Mouse (Mus musculus) forebrain, embryonic 15.5 days (tissue): Measurements from ENCODE around the gene Riok1. TPM values are rescaled to one million over a fixed set of nuclear protein-coding genes. Genes with fewer than 3 reads are reported as not detected.

Source experiments
- ATAC-seq: fragments of 200-750 bp; cut with Nextera tagmentation; replicated peaks from 2 replicates; pipeline ENCODE4 v1.8.0; 2017; ENCODE audit warnings: mild to moderate bottlenecking, moderate TSS enrichment, moderate library complexity
- H3K27ac ChIP-seq: fragments of 300-500 bp; sonication (generic); replicated peaks from 2 replicates; pipeline ENCODE4 v1.5.1; 2015; ENCODE audit warnings: mild to moderate bottlenecking, inconsistent platforms
- H3K27me3 ChIP-seq: fragments of 300-500 bp; sonication (generic); 2 replicates; pipeline ENCODE4 v1.6.1; 2015; ENCODE audit warnings: inconsistent platforms
- H3K36me3 ChIP-seq: fragments of 300-500 bp; sonication (generic); 2 replicates; pipeline ENCODE4 v1.6.1; 2015; ENCODE audit warnings: mild to moderate bottlenecking, inconsistent platforms
- H3K4me1 ChIP-seq: fragments of 300-500 bp; sonication (generic); 2 replicates; pipeline ENCODE4 v1.6.1; 2015; ENCODE audit warnings: inconsistent platforms
- H3K4me2 ChIP-seq: fragments of 300-500 bp; sonication (generic); replicated peaks from 2 replicates; pipeline ENCODE4 v1.6.1; 2015; ENCODE audit warnings: mild to moderate bottlenecking, inconsistent platforms
- H3K4me3 ChIP-seq: fragments of 300-500 bp; sonication (generic); 2 replicates; pipeline ENCODE4 v1.5.1; 2015; ENCODE audit warnings: mild to moderate bottlenecking, inconsistent platforms
- H3K9ac ChIP-seq: fragments of 300-500 bp; sonication (generic); replicated peaks from 2 replicates; pipeline ENCODE4 v1.6.1; 2015; ENCODE audit warnings: mild to moderate bottlenecking, inconsistent platforms
- H3K9me3 ChIP-seq: fragments of 300-500 bp; sonication (generic); 2 replicates; pipeline ENCODE4 v1.6.1; 2016; ENCODE audit warnings: inconsistent platforms
- WGBS: fragments of 180-500 bp; shearing (Covaris S2); methylation state at CpG from one replicate; pipeline ENCODE4 v1.1.7; 2015; ENCODE audit warnings: mixed read lengths; 5-methylcytosine and 5-hydroxymethylcytosine counted together
- microRNA-seq: library from miRNA; unstranded; fragments of <30 nt; microRNA quantifications from one replicate; pipeline ENCODE4, GENCODE M21; 2016
- polyA plus RNA-seq: library from polyadenylated mRNA; unstranded; fragments of >200 nt; fragmentation: Nextera tagmentation; extraction: Ambion mirVana; gene quantifications from 2 replicates; pipeline ENCODE4 v1.2.1, GENCODE M21; 2015

The Riok1 gene
- polyA plus RNA-seq, 1 experiment from 2014 or later = 53.6 TPM

- Histone ChIP-seq H3K4me1 (no peaks in the 10 kb centered on the region), H3K27ac (no peak overlapping the region), H3K4me3 (no peak overlapping the region), H3K9ac (no peak overlapping the region), H3K27me3 (no peaks in the 10 kb centered on the region), H3K9me3 (no peaks in the 10 kb centered on the region), H3K36me3 (no peaks in the 10 kb centered on the region), H3K4me2 (no peak overlapping the region)
- no peak for ATAC-seq
- 77% methylated on average over 4 of the region's 4 CpGs for WGBS
These were observed 66.6 kb downstream of the Riok1 start for GRCm38 (mm10) chr13:38103406-38103805.

- no peaks in the 10 kb centered on the region for H3K9me3 ChIP-seq
- WGBS = 94% methylated on average over 10 of the region's 10 CpGs
These were observed 67.7 kb downstream of the Riok1 start for GRCm38 (mm10) chr13:38104501-38104900.

GRCm38 (mm10) chr13:38109081-38109480, 72.3 kb downstream of the Riok1 start:
- Histone ChIP-seq H3K4me3 (no peak overlapping the region), H3K36me3 (no peaks in the 10 kb centered on the region), H3K9ac (no peak overlapping the region), H3K4me1 (no peaks in the 10 kb centered on the region), H3K9me3 (no peaks in the 10 kb centered on the region), H3K27ac (no peak overlapping the region), H3K27me3 (no peaks in the 10 kb centered on the region), H3K4me2 (no peak overlapping the region)
- 72% methylated on average over 9 of the region's 9 CpGs for WGBS
- ATAC-seq = no peak

More at GRCm38 (mm10) chr13:38104501-38104900, 67.7 kb downstream of the Riok1 start:
- Histone ChIP-seq H3K4me2 (no peak overlapping the region), H3K4me3 (no peak overlapping the region), H3K27ac (no peak overlapping the region), H3K27me3 (no peaks in the 10 kb centered on the region), H3K36me3 (no peaks in the 10 kb centered on the region), H3K9ac (no peak overlapping the region), H3K4me1 (no peaks in the 10 kb centered on the region)
- ATAC-seq = no peak

Small RNA genes lying within 50 kb of the gene (microRNA-seq; reads per million reads assigned to microRNA genes)
- not detected for gene Gm27387

Other genes starting within 250 kb of the Riok1 start
- 62.9 and 72.0 TPM in 2 replicates for gene Ssr1, start 42.8 kb upstream of the Riok1 start, polyA plus RNA-seq
- gene Cage1, start 74 bp downstream of the Riok1 start, polyA plus RNA-seq = 1.6 and 1.7 TPM in 2 replicates
- gene Dsp, start 114.3 kb downstream of the Riok1 start, polyA plus RNA-seq = 0.25 and 0.32 TPM in 2 replicates
- gene Snrnp48, start 167.9 kb downstream of the Riok1 start, polyA plus RNA-seq = 30.5 and 33.4 TPM in 2 replicates